Mouse (Mus musculus) cortical plate, adult 2 months (tissue): ENCODE data around the gene Fam177a. TPM values are rescaled to one million over a fixed set of nuclear protein-coding genes. Genes with fewer than 3 reads are reported as not detected.
"Not testable (repeated sequence)": the region's sequence is repeated elsewhere in the genome, so short reads cannot be mapped to it uniquely, and the experiment has no call there.

Experiments
- H3K27ac ChIP-seq: fragments of 200-500 bp; 2 replicates; pipeline ENCODE4 v1.5.1; 2012; ENCODE audit warnings: low read length, control low read depth, inconsistent platforms; ENCODE audit not compliant: insufficient read depth
- H3K4me1 ChIP-seq: fragments of 200-500 bp; 2 replicates; pipeline ENCODE4 v1.6.1; 2011; ENCODE audit warnings: low read length; ENCODE audit not compliant: control insufficient read depth, insufficient read depth
- H3K4me3 ChIP-seq: fragments of 200-500 bp; 2 replicates; pipeline ENCODE4 v1.5.1; 2011; ENCODE audit warnings: mild to moderate bottlenecking, low read length, control low read depth; ENCODE audit not compliant: insufficient read depth
- CTCF ChIP-seq: fragments of 200-500 bp; IDR thresholded peaks from 2 replicates; pipeline ENCODE4 v1.5.1; 2011; ENCODE audit warnings: mild to moderate bottlenecking, control low read depth, low read length; ENCODE audit not compliant: insufficient read depth; ENCODE audit errors: extremely low read depth
- POLR2A ChIP-seq: fragments of 200-500 bp; IDR thresholded peaks from 2 replicates; pipeline ENCODE4 v1.6.1; 2011; ENCODE audit warnings: mild to moderate bottlenecking, low read length, control low read depth; ENCODE audit not compliant: insufficient read depth; ENCODE audit errors: extremely low read depth
- polyA plus RNA-seq: library from polyadenylated mRNA; depleted of rRNA; stranded (reverse); fragments of >200 nt; gene quantifications from 2 replicates; pipeline ENCODE4 v1.2.3, GENCODE M21; 2012; rRNA removed

Fam177a gene
- polyA plus RNA-seq = 25.6 and 27.4 TPM in 2 replicates

DNA sequence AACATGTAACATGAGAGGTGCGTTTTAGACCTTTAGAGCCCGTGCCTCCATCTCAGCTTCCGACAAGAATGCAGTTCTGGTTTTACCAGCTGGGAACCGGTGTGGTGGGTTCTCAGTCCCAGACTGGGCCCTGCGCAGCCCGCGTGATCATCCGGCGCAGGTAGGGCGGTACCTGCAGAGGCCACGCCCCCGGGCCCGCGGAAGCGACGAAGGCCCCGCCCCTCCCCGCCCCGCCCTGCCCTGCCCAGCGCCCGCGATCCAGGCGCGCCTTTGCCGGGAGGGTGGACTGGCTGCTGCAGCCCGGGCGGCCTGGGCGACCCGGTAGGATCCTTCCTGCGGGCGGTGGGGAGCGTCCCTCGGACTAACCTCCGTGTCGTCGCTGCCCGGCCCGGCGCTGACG is at the start of gene Fam177a:
Gene Fam177a (plus strand): TSS at position 228 of the 400 bp plus-strand sequence.
- not testable (repeated sequence) for H3K27ac ChIP-seq, H3K4me1 ChIP-seq, H3K4me3 ChIP-seq

DNA sequence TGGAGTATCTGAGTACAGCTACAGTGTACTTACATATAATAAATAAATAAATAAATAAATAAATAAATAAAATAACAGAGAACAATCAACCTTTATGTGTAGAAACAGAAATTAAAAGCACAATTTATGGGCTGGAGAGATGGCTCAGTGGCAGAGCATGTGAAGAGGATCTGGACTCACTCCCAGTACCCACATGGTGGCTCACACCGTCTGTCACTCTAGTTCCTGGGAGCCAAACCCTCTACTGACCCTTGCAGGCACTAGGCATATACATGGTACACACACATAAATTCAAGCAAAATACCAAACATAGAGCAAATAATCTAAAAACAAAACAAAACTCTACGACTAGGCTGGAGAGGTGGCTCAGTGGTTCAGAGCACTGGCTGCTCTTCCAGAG is 49.0 kb upstream of the Fam177a start:
- H3K4me3 ChIP-seq = no peak overlapping the region
- TF ChIP-seq POLR2A = no peak
- no peak for TF ChIP-seq CTCF
- H3K27ac ChIP-seq = no peak overlapping the region
- H3K4me1 ChIP-seq = no peaks in the 10 kb centered on the region

DNA sequence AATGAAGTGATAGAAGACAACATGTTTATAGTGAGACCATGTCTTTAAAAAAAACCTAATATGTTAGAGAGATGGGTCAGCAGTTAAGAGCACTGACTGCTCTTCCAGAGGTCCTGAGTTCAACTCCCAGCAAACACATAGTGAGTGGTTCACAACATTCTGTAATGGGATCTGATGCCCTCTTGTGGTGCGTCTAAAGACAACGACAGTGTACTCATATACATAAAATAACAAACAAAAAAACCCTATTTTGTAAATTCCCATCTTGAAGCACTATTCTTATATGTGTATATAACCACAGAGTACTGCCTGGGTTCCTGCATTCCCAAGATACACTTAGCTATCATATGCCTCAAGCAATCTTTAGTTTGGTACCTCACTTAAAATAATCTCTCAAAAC is 45.6 kb upstream of the Fam177a start:
- H3K4me1 ChIP-seq, H3K27ac ChIP-seq: not testable (repeated sequence)
- H3K4me3 ChIP-seq = peak overlapping the region; percentile 73; the same call in 1 of the 2 replicates

DNA sequence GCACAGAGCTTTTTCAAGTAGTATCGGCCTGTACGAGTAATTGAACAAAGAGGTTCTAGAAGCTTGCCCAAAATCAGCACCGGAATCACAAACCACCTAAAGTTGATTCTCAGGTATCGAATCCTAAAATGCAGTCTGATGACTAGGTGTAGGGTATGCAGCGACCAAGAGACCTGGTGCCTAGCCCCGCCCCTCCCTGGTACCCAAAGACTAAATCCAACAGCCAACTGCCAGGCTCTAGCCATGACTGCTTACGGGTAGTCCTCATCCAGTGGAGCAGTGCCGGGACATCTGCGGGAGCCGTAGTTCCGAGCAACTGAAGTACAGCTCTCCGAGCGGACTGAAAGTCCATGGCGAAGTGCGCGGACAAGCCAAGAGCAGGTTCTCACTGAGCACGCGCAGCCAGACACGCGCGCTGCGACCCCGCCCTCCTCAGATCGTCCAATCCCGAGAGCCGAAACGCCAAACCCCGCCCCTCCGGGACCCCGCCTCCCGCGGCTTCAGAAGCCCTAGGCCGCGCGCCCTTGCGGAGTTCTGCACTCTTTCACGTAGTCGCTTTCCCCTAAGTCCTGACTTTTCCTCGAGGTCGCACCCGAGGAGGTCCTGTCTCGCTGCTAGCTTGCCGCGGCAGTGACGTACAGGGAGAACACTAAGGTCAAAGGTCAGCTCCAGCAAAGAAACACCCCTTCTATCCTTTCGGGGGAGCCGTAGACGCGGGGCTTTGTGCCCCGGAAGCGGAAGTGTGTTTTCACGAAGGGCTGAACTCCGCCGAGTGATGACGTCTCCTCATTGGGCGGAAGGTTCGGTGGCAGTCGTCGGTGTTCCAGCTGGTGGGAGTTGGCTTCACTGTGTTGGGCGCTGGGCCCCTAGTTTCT is 44.3 kb upstream of the Fam177a start, which contains the start of the genes 2700097O09Rik and Srp54a:
Gene 2700097O09Rik (minus strand): TSS at position 385 of the 875 bp plus-strand sequence.
Gene Srp54a (plus strand): TSS at position 537 of the 875 bp plus-strand sequence.
- peak; percentile 71; the same call in 1 of the 2 replicates for TF ChIP-seq POLR2A
- H3K4me3 ChIP-seq = peak within 1 kb of the TSS; percentile 73
- H3K4me1 ChIP-seq = not testable (repeated sequence)
- peak within 1 kb of the TSS; percentile 92 for H3K27ac ChIP-seq

DNA sequence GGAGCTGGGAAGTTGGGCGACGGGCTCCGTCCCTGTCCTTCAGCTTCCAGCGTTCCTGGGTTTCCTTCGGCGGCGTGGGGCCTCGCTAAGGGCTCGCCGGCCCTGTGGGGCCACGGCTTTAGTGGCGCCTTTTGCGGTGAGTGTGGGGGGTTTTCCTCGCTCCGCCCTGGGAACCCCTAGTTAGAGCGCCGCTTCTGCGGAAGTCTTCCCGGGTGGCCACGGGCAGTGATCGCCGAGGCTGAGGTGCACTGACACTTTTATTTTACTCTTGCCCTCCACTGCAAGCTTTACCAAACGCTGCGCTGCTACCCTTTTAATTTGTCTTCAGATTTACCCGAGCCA is 43.7 kb upstream of the Fam177a start:
- not testable (repeated sequence) for H3K27ac ChIP-seq, H3K4me1 ChIP-seq
- peak overlapping the region; percentile 73 for H3K4me3 ChIP-seq

DNA sequence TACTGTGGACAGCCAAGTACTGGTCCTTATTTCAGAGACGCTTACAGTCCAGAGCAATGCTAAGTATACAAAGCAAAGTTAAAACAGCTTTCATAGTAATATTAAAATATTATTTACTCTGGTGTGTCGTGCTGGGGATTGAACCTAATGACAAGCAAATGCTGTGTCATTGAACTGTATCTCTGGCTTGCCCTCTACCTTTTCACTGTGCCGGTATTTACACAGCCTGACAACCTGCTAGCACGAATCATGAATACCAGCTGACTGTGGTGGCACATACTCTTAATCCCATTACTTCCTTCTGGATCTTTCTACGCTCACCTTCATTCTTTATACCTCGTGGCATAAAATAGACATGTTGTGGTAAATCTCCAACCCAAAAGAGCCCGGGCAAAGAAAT is 32.1 kb upstream of the Fam177a start:
- not testable (repeated sequence) for H3K4me1 ChIP-seq, H3K4me3 ChIP-seq, H3K27ac ChIP-seq

DNA sequence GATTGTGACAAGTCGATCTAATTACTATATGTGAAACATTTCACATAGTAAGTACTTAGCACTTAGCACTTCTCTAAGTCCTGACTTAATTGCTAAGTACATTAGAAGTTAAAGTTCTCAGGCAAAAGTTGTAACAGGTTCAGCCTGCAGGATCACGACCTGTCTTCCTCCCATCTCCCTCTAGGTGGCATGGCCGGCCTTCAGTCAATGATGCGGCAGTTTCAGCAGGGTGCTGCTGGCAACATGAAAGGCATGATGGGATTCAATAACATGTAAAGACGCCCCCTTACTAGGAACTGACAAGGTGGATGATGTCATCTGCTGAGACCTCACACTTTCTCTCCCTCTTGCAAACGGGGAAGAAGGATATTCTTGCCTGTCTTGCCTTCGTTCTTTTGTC is 11.7 kb upstream of the Fam177a start:
- H3K27ac ChIP-seq, H3K4me3 ChIP-seq, H3K4me1 ChIP-seq: not testable (repeated sequence)

DNA sequence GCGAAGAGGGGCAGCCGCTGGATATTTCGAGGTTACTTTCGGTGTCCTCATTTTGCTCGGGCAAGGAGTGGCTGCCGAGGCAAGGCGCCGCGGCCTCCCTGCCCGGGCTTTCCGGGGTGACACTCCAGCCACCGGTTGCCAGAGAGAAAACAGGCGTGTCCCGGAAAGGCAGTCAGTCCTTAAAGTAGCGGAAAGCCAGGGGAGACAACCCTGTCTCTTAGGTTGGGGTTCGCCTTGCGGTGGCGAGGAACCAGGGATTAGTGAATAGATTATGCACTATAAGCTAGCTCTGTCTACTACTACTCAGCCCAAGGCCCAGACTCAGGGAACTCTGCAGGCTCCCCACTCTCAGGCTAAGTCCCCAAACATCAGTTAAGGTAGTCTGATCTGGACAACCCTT is 462 bp downstream of the Fam177a start:
- not testable (repeated sequence) for H3K27ac ChIP-seq, H3K4me1 ChIP-seq

DNA sequence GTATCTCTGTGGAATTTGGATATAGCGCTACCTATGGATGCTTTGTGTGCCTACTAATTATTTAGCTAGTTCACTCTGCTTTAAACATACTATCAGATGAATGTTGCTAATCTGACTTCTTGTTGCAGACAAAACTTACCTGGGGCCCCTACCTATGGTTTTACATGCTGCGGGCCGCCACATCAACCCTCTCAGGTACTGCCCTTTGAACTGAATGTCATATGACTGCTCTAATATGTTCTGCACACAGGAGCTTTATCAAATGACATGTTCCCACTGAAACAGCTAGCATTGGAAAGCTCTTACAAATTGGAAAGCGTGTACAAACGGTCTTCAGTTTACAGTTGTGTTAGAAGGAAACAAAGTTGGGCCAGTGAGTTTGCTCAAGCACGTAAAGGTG is 11.3 kb downstream of the Fam177a start:
- not testable (repeated sequence) for H3K4me1 ChIP-seq, H3K4me3 ChIP-seq, H3K27ac ChIP-seq

More for the DNA sequence above, 462 bp downstream of the Fam177a start:
- not testable (repeated sequence) for H3K4me3 ChIP-seq

DNA sequence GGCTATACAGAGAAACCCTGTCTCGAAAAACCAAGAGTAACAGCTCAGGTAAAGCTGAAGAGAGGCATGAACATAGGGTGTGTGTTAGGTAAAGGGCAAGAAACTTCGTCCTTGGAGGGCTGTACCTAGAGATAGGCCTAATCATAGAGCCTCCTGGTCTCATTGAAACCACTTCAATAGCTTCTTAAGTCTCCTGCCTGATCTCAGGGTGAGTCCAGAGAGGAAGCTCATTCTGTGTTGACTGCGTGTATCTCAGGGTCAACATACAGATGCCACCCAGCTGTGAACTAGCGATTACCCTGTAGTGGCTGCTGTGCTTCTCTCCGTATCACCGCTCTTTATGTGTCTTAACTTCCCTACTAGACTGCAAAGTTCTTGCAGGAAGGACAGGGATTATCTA is 13.6 kb downstream of the Fam177a start:
- not testable (repeated sequence) for H3K27ac ChIP-seq, H3K4me3 ChIP-seq

DNA sequence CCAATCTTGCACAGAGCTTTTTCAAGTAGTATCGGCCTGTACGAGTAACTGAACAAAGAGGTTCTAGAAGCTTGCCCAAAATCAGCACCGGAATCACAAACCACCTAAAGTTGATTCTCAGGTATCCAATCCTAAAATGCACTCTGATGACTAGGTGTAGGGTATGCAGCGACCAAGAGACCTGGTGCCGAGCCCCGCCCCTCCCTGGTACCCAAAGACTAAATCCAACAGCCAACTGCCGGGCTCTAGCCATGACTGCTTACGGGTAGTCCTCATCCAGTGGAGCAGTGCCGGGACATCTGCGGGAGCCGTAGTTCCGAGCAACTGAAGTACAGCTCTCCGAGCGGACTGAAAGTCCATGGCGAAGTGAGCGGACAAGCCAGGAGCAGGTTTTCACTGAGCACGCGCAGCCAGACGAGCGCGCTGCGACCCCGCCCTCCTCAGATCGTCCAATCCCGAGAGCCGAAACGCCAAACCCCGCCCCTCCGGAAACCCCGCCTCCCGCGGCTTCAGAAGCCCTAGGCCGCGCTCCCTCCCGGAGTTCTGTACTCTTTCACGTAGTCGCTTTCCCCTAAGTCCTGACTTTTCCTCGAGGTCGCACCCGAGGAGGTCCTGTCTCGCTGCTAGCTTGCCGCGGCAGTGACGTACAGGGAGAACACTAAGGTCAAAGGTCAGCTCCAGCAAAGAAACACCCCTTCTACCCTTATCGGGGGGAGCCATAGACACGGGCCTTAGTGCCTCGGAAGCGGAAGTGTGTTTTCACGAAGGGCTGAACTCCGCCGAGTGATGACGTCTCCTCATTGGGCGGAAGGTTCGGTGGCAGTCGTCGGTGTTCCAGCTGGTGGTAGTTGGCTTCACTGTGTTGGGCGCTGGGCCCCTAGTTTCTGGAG is 30.5 kb downstream of the Fam177a start, which contains the start of gene Srp54b:
Gene Srp54b (plus strand): TSS at position 546 of the 890 bp plus-strand sequence.
- 0 out of 2 replicates have a peak within 1 kb of the TSS, but pooled peaks have one; percentile 21 for H3K4me3 ChIP-seq
- H3K4me1 ChIP-seq, H3K27ac ChIP-seq: not testable (repeated sequence)

More for the DNA sequence above, 13.6 kb downstream of the Fam177a start:
- not testable (repeated sequence) for H3K4me1 ChIP-seq

DNA sequence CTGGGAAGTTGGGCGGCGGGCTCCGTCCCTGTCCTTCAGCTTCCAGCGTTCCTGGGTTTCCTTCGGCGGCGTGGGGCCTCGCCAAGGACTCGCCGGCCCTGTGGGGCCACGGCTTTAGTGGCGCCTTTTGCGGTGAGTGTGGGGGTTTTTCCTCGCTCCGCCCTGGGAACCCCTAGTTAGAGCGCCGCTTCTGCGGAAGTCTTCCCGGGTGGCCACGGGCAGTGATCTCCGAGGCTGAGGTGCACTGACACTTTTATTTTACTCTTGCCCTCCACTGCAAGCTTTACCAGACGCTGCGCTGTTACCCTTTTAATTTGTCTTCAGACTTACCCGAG is 31.1 kb downstream of the Fam177a start:
- not testable (repeated sequence) for H3K27ac ChIP-seq, H3K4me1 ChIP-seq
- 0 out of 2 replicates have a peak overlapping the region, but pooled peaks have one; percentile 21 for H3K4me3 ChIP-seq

DNA sequence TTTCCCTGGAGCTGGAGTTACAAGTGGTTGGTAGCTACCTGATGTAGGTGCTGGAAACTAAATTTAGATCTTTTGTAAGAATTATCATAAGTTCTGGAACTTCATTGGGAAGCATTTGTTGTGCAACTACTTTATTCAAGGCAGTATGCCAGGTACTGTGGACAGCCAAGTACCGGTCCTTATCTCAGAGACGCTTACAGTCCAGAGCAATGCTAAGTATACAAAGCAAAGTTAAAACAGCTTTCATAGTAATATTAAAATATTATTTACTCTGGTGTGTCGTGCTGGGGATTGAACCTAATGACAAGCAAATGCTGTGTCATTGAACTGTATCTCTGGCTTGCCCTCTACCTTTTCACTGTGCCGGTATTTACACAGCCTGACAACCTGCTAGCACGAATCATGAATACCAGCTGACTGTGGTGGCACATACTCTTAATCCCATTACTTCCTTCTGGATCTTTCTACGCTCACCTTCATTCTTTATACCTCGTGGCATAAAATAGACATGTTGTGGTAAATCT is 42.8 kb downstream of the Fam177a start:
- H3K4me3 ChIP-seq, H3K4me1 ChIP-seq, H3K27ac ChIP-seq: not testable (repeated sequence)

DNA sequence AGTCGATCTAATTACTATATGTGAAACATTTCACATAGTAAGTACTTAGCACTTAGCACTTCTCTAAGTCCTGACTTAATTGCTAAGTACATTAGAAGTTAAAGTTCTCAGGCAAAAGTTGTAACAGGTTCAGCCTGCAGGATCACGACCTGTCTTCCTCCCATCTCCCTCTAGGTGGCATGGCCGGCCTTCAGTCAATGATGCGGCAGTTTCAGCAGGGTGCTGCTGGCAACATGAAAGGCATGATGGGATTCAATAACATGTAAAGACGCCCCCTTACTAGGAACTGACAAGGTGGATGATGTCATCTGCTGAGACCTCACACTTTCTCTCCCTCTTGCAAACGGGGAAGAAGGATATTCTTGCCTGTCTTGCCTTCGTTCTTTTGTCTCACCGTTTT is 63.4 kb downstream of the Fam177a start:
- H3K27ac ChIP-seq, H3K4me1 ChIP-seq, H3K4me3 ChIP-seq: not testable (repeated sequence)

DNA sequence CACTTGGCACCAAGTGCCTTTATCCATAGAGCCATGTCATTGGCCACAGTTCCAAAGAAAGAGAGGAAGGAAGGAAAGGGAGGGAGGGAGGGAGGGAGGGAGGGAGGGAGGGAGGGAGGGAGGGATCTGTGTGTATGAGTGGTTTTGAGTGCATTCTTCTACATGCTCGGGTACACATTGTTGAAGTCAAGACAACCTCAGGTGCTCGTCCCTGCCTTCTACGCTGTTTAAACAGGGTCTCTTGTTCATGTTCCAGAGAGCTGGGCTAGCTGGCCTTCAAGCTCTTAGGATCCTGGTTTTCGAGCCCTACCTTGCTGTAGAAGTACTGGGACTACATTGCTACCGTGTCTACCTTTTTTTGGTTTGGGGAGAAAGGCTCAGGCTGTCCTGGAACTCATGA is 64.9 kb downstream of the Fam177a start:
- H3K4me3 ChIP-seq, H3K4me1 ChIP-seq, H3K27ac ChIP-seq: not testable (repeated sequence)
